Mouse (Mus musculus): ENCODE data around the gene Mast2. TPM values are rescaled to one million over a fixed set of nuclear protein-coding genes. Genes with fewer than 3 reads are reported as not detected.

Mast2 gene
- total RNA-seq, 2 experiments from 2014 or later = 34.9 to 46.4 TPM

Other genes starting within 250 kb of the Mast2 start
- 10 to 100 TPM; 15.6 to 18.9 TPM for gene Pik3r3, start 242.6 kb downstream of the Mast2 start, total RNA-seq (2021)
- 10 to 100 TPM; 14.7 to 16.6 TPM for gene Ipp, start 43.4 kb upstream of the Mast2 start, total RNA-seq (2021)
- 10 to 100 TPM; 18.9 to 23.4 TPM for gene Tmem69, start 91.8 kb upstream of the Mast2 start, total RNA-seq (2021)
- 10 to 100 TPM; 72.4 to 81.2 TPM for gene Gpbp1l1, start 93.5 kb upstream of the Mast2 start, total RNA-seq (2021)
- gene Ccdc17, start 132.5 kb upstream of the Mast2 start, total RNA-seq (2021) = 10 to 100 TPM in 1 of 2 experiments, 1 to 10 TPM in 1; 5.8 to 13.8 TPM
- 10 to 100 TPM; 46.4 to 48.1 TPM for gene Nasp, start 163.8 kb upstream of the Mast2 start, total RNA-seq (2021)
- 100 to 1,000 TPM; 646 to 659 TPM for gene Akr1a1, start 187.5 kb upstream of the Mast2 start, total RNA-seq (2021)
- gene Prdx1, start 221.4 kb upstream of the Mast2 start, total RNA-seq (2021) = 100 to 1,000 TPM; 573 to 689 TPM
- gene Mmachc, start 244.2 kb upstream of the Mast2 start, total RNA-seq (2021) = 10 to 100 TPM; 32.2 to 40.4 TPM
- gene Ccdc163, start 244.3 kb upstream of the Mast2 start, total RNA-seq (2021) = 10 to 100 TPM; 18.6 to 20.2 TPM

Data from adrenal gland, postnatal 10 days (tissue).